Mouse (Mus musculus) hindbrain, embryonic 16.5 days (tissue): ENCODE results near the gene Kcnk12. TPM values are rescaled to one million over a fixed set of nuclear protein-coding genes. Genes with fewer than 3 reads are reported as not detected.
A peak's percentile ranks its signal among the peaks of the same experiment; 100 is the strongest.

Experiments
- ATAC-seq: fragments of 200-750 bp; cut with Nextera tagmentation; 2 replicates; pipeline ENCODE4 v1.8.0; 2017; ENCODE audit warnings: moderate TSS enrichment, moderate library complexity
- H3K27ac ChIP-seq: fragments of 300-500 bp; sonication (generic); 2 replicates; pipeline ENCODE4 v1.5.1; 2014; ENCODE audit warnings: low read depth, mild to moderate bottlenecking, control low read depth, low read length, moderate library complexity
- H3K27me3 ChIP-seq: fragments of 300-500 bp; sonication (generic); replicated peaks from 2 replicates; pipeline ENCODE4 v1.6.1; 2014; ENCODE audit warnings: low read length; ENCODE audit not compliant: control insufficient read depth, insufficient read depth
- H3K36me3 ChIP-seq: fragments of 300-500 bp; sonication (generic); 2 replicates; pipeline ENCODE4 v1.6.1; 2014; ENCODE audit warnings: mild to moderate bottlenecking, low read length, moderate library complexity, mixed read lengths; ENCODE audit not compliant: control insufficient read depth, insufficient read depth
- H3K4me1 ChIP-seq: fragments of 300-500 bp; sonication (generic); 2 replicates; pipeline ENCODE4 v1.6.1; 2014; ENCODE audit warnings: low read depth, low read length; ENCODE audit not compliant: control insufficient read depth, insufficient read depth
- H3K4me2 ChIP-seq: fragments of 300-500 bp; sonication (generic); 2 replicates; pipeline ENCODE4 v1.6.1; 2014; ENCODE audit warnings: mild to moderate bottlenecking, low read length, control low read depth, moderate library complexity
- H3K4me3 ChIP-seq: fragments of 300-500 bp; sonication (generic); 2 replicates; pipeline ENCODE4 v1.5.1; 2014; ENCODE audit warnings: mild to moderate bottlenecking, low read length, control low read depth, moderate library complexity
- H3K9ac ChIP-seq: fragments of 300-500 bp; sonication (generic); 2 replicates; pipeline ENCODE4 v1.6.1; 2014; ENCODE audit warnings: low read depth, mild to moderate bottlenecking, control low read depth, low read length, moderate library complexity
- H3K9me3 ChIP-seq: fragments of 300-500 bp; sonication (generic); 2 replicates; pipeline ENCODE4 v1.6.1; 2014; ENCODE audit warnings: mild to moderate bottlenecking, low read length, moderate library complexity; ENCODE audit not compliant: control insufficient read depth
- WGBS: fragments of 180-500 bp; shearing (Covaris S2); extraction: QIAGEN DNeasy Blood & Tissue Kit; methylation state at CpG from one replicate; pipeline ENCODE4 v1.1.7; 2014; 5-methylcytosine and 5-hydroxymethylcytosine counted together
- polyA plus RNA-seq: library from polyadenylated mRNA; unstranded; fragments of >200 nt; fragmentation: Nextera tagmentation; extraction: Ambion mirVana; gene quantifications from 2 replicates; pipeline ENCODE4 v1.2.1, GENCODE M21; 2015

Gene Kcnk12
- 0.74 and 1.1 TPM in 2 replicates for polyA plus RNA-seq

GRCm38 (mm10) chr17:87797688-87798291 is at the start of gene Kcnk12:
Kcnk12 (minus strand) TSS chr17:87797994.
- Histone ChIP-seq H3K36me3 (no peaks in the 10 kb centered on the region), H3K27me3 (peaks cover 38% of the 10 kb centered on the region), H3K4me1 (peaks cover 11% of the 10 kb centered on the region), H3K9me3 (no peaks in the 10 kb centered on the region), H3K4me3 (peak within 1 kb of the TSS; percentile 60), H3K27ac (no peak within 1 kb of the TSS), H3K4me2 (peak within 1 kb of the TSS; percentile 98), H3K9ac (peak within 1 kb of the TSS; percentile 65)
- peak; percentile 76 for ATAC-seq
- under 1% methylated on average over 41 of the region's 46 CpGs for WGBS

DNA sequence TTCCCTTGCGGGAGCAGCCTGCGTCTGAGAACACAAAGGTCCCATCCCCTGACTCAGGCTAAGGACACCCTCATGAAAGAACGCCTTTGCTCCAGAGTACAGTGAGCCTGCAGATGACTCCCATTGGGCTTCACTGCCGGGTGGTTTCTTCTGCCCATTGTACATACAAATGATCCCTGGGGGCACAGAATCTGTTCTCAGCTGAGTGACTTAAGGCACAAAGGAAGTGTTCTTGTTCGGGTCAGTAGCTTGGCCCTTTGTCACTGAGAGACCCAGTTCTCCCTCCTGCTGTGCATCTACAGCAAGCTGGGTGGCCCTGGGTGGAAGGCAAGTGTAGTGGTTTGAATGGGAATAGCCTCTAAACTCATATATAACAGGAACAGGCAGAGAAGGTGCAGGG is 44.4 kb upstream of the Kcnk12 start:
- WGBS = 76% methylated on average over 5 of the region's 5 CpGs
- no peak for ATAC-seq
- Histone ChIP-seq H3K9me3 (no peaks in the 10 kb centered on the region), H3K27ac (no peak overlapping the region), H3K36me3 (no peaks in the 10 kb centered on the region), H3K4me1 (no peaks in the 10 kb centered on the region), H3K4me2 (no peak overlapping the region), H3K27me3 (no peaks in the 10 kb centered on the region), H3K4me3 (no peak overlapping the region), H3K9ac (no peak overlapping the region)

DNA sequence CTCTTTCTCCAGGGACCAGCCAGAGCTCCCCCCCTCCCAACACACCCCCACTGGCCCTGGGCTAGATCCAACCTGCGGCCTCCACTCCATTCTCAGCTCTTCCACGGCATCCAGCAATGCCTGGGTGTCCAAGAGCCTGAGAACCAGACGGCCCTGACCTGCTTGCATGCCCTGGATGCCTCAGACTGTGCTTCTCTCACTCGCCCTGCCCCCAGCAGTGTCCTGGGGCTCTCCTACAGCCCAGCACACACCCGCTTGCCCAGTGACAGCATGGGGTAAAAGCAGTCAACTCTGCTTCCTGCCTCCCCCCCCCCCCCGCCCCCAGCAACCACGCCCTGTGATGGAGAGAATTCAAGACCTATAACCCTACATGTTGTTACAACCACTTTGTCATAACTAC is 42.3 kb upstream of the Kcnk12 start:
- no peaks in the 10 kb centered on the region for H3K36me3 ChIP-seq
- no peak overlapping the region for H3K4me2 ChIP-seq
- no peaks in the 10 kb centered on the region for H3K9me3 ChIP-seq
- no peak overlapping the region for H3K9ac ChIP-seq
- H3K4me1 ChIP-seq = no peaks in the 10 kb centered on the region
- WGBS = 67% methylated on average over 7 of the region's 7 CpGs
- H3K27me3 ChIP-seq = no peaks in the 10 kb centered on the region
- no peak overlapping the region for H3K4me3 ChIP-seq
- H3K27ac ChIP-seq = no peak overlapping the region
- no peak for ATAC-seq

DNA sequence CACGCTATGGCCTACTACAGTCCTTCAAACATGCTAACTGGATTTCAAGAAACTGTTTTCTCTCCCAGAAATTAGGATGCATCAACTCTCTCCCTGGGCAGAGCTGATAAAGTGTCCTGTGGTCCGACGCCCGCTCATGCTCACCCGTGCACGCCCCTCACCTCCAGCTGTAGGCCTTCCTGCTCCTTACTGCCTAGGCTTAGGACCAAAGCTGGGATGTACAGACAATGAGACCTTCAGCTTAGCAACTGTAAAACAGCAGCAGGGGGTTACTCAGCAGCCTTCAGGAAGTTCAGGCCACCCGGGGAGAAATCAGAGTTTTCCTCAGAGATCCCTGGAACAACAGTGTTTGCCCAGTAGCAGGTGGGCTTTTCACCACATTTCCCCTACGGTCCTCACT is 37.1 kb upstream of the Kcnk12 start:
- Histone ChIP-seq H3K4me1 (no peaks in the 10 kb centered on the region), H3K27me3 (no peaks in the 10 kb centered on the region), H3K27ac (no peak overlapping the region), H3K9me3 (no peaks in the 10 kb centered on the region), H3K4me2 (no peak overlapping the region), H3K36me3 (no peaks in the 10 kb centered on the region), H3K4me3 (no peak overlapping the region), H3K9ac (no peak overlapping the region)
- no peak for ATAC-seq
- 25% methylated on average over 8 of the region's 8 CpGs for WGBS

GRCm38 (mm10) chr17:87826909-87827308 is 29.1 kb upstream of the Kcnk12 start:
- peak overlapping the region; percentile 14 for H3K4me3 ChIP-seq
- 0 out of 2 replicates have a peak, but pooled peaks have one; percentile 38 for ATAC-seq
- no peaks in the 10 kb centered on the region for H3K27me3 ChIP-seq
- no peaks in the 10 kb centered on the region for H3K36me3 ChIP-seq
- H3K4me2 ChIP-seq = peak overlapping the region; percentile 43
- 19% methylated on average over 12 of the region's 12 CpGs for WGBS
- H3K4me1 ChIP-seq = peaks cover 5% of the 10 kb centered on the region
- H3K9ac ChIP-seq = no peak overlapping the region; the same call in 1 of the 2 replicates
- no peak overlapping the region for H3K27ac ChIP-seq
- H3K9me3 ChIP-seq = no peaks in the 10 kb centered on the region

DNA sequence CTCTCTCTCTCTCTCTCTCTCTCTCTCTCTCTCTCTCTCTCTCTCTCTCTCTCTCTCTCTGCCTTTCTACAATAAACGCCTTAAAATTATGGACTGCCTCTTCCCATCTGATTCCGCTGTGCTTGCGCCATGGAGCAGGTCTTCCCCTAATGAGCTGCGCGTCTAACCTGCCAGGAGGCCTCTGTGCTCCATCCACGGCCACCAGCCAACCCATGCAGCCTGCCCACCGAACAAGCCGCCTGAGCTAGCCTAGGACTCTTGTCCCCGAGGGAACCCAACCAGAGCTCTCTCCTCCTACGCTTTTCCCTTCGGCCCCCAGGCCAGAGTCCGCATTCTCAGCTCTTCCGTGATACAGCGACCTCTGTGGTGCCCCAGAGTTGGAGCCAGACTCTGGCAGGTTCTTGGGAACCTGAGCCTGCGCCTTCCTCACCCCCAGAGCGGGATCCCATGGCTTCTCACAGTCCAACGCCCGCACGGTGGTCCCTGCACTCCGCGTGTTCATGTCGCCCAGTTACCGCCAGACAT is 28.3 kb upstream of the Kcnk12 start:
- Histone ChIP-seq H3K4me2 (peak overlapping the region; percentile 36), H3K36me3 (no peaks in the 10 kb centered on the region), H3K27me3 (no peaks in the 10 kb centered on the region), H3K27ac (no peak overlapping the region), H3K4me3 (no peak overlapping the region), H3K4me1 (peaks cover 5% of the 10 kb centered on the region), H3K9ac (no peak overlapping the region), H3K9me3 (no peaks in the 10 kb centered on the region)
- no peak for ATAC-seq
- WGBS = 24% methylated on average over 23 of the region's 23 CpGs

DNA sequence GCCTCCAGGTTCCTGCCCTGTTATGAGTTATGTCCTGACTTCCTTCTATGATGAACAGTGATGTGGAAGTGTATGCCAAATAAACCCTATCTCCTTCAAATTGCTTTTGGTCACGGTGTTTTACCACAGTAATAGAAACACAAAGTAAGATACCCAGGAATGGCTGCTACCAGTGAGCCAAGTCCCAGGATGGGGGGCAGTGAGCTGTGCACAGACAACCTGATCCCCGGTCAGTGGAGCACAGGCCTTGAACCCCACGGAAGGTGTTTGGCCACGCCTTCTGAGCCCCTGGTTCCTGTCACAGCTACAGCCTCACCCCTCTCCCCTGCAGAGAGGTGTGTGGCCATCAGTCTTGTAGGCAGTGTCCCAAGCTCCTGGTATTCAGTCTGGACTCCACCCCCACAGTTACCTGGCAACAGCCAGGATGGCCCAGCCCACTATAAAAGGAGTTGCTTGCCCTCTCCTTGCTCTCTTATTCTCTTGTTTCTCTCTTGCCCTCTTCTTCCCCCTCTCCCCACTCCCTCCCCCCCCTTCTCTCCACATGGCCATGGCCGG is 27.7 kb upstream of the Kcnk12 start:
- H3K4me2 ChIP-seq = no peak overlapping the region; the same call in 1 of the 2 replicates
- H3K9me3 ChIP-seq = no peaks in the 10 kb centered on the region
- H3K27me3 ChIP-seq = no peaks in the 10 kb centered on the region
- peaks cover 5% of the 10 kb centered on the region for H3K4me1 ChIP-seq
- no peaks in the 10 kb centered on the region for H3K36me3 ChIP-seq
- H3K27ac ChIP-seq = no peak overlapping the region
- ATAC-seq = 0 out of 2 replicates have a peak, but pooled peaks have one; percentile 12
- no peak overlapping the region for H3K9ac ChIP-seq
- no peak overlapping the region for H3K4me3 ChIP-seq
- WGBS = 25% methylated on average over 5 of the region's 5 CpGs

- no peak overlapping the region for H3K9ac ChIP-seq
- no peaks in the 10 kb centered on the region for H3K36me3 ChIP-seq
- no peak overlapping the region for H3K4me2 ChIP-seq
- WGBS = 82% methylated on average over 3 of the region's 3 CpGs
- peaks cover 4% of the 10 kb centered on the region; the same call in 1 of the 2 replicates for H3K9me3 ChIP-seq
- no peak for ATAC-seq
- H3K4me1 ChIP-seq = peaks cover 5% of the 10 kb centered on the region
- H3K27ac ChIP-seq = no peak overlapping the region
- H3K27me3 ChIP-seq = no peaks in the 10 kb centered on the region
- no peak overlapping the region for H3K4me3 ChIP-seq
These were observed 25.2 kb upstream of the Kcnk12 start for GRCm38 (mm10) chr17:87823031-87823430.

- H3K9me3 ChIP-seq = no peaks in the 10 kb centered on the region
- H3K4me3 ChIP-seq = no peak overlapping the region
- no peak for ATAC-seq
- H3K36me3 ChIP-seq = no peaks in the 10 kb centered on the region
- 46% methylated on average over 2 of the region's 2 CpGs for WGBS
- H3K27me3 ChIP-seq = no peaks in the 10 kb centered on the region
- no peak overlapping the region for H3K27ac ChIP-seq
- H3K4me1 ChIP-seq = no peaks in the 10 kb centered on the region
- no peak overlapping the region for H3K9ac ChIP-seq
- H3K4me2 ChIP-seq = no peak overlapping the region
These were observed 11.8 kb upstream of the Kcnk12 start for GRCm38 (mm10) chr17:87809556-87809955.
